Mouse (Mus musculus) liver, embryonic 15.5 days (tissue): ENCODE results near the gene 1110008L16Rik. TPM values are rescaled to one million over a fixed set of nuclear protein-coding genes. Genes with fewer than 3 reads are reported as not detected.

Experiments used
- ATAC-seq: fragments of 200-750 bp; cut with Nextera tagmentation; 2 replicates; pipeline ENCODE4 v1.8.0; 2017; ENCODE audit warnings: moderate number of reproducible peaks, mild to moderate bottlenecking, moderate library complexity; ENCODE audit not compliant: insufficient read depth
- H3K27ac ChIP-seq: fragments of 300-500 bp; sonication (generic); replicated peaks from 2 replicates; pipeline ENCODE4 v1.5.1; 2015; ENCODE audit warnings: mild to moderate bottlenecking, inconsistent platforms
- H3K27me3 ChIP-seq: fragments of 300-500 bp; sonication (generic); 2 replicates; pipeline ENCODE4 v1.6.1; 2015; ENCODE audit warnings: mild to moderate bottlenecking, inconsistent platforms
- H3K36me3 ChIP-seq: fragments of 300-500 bp; sonication (generic); replicated peaks from 2 replicates; pipeline ENCODE4 v1.6.1; 2015; ENCODE audit warnings: moderate library complexity, mild to moderate bottlenecking, inconsistent platforms
- H3K4me1 ChIP-seq: fragments of 300-500 bp; sonication (generic); replicated peaks from 2 replicates; pipeline ENCODE4 v1.6.1; 2015; ENCODE audit warnings: inconsistent platforms
- H3K4me2 ChIP-seq: fragments of 300-500 bp; sonication (generic); 2 replicates; pipeline ENCODE4 v1.6.1; 2015; ENCODE audit warnings: moderate library complexity, mild to moderate bottlenecking, inconsistent platforms
- H3K4me3 ChIP-seq: fragments of 300-500 bp; sonication (generic); replicated peaks from 2 replicates; pipeline ENCODE4 v1.5.1; 2015; ENCODE audit warnings: mild to moderate bottlenecking, inconsistent platforms
- H3K9ac ChIP-seq: fragments of 300-500 bp; sonication (generic); 2 replicates; pipeline ENCODE4 v1.6.1; 2015; ENCODE audit warnings: moderate library complexity, mild to moderate bottlenecking, inconsistent platforms
- H3K9me3 ChIP-seq: fragments of 300-500 bp; sonication (generic); replicated peaks from 2 replicates; pipeline ENCODE4 v1.6.1; 2016; ENCODE audit warnings: inconsistent platforms
- whole genome bisulfite sequencing: fragments of 180-500 bp; shearing (Covaris S2); methylation state at CpG from one replicate; pipeline ENCODE4 v1.1.7; 2015; ENCODE audit warnings: mixed read lengths; ENCODE audit not compliant: insufficient replicate concordance; 5-methylcytosine and 5-hydroxymethylcytosine counted together
- polyA plus RNA-seq: library from polyadenylated mRNA; unstranded; fragments of >200 nt; fragmentation: Nextera tagmentation; extraction: Ambion mirVana; gene quantifications from 2 replicates; pipeline ENCODE4 v1.2.1, GENCODE M21; 2015

1110008L16Rik gene
- polyA plus RNA-seq, 1 experiment from 2014 or later: 6.1 TPM

DNA sequence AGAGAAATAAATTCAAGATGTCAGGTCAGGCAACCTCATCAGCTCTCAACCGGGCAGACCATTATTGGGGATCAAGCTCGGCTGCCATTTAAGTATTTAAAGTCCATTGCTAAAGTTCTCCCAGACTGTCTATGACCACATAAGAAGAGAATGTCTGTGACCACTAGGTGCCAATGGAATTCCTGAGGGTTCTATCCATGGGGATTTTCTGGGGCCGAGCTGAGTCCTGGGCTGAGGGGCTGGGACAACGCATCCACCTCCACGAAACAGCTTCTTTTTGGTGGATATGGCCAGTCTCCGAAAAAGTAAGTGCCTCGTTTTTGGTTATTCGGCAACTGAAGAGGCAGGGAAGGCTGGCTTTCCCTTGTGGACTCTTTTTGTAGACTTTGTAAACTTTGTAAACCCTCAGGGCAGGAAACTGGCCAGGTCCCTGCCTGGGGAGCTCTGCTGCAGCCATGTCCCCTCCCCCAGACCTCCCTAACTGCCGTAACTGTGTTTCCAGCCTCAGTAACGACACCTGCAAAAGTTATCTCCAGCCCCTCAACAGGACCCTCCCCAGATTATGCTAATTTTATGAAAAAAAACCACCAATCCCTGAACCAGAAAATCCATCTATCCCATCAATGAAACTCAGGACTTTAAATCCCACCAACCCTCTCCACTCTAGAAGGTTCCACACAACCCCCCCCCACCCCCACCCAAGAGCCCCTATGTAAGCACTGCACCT is 84.8 kb downstream of the 1110008L16Rik start, which contains the start of gene Psma6:
Psma6 (plus strand) TSS at position 200 of the 727 bp plus-strand sequence.
- no peak for ATAC-seq
- peaks cover 27% of the 10 kb centered on the region for H3K4me1 ChIP-seq
- H3K27ac ChIP-seq: no peak within 1 kb of the TSS
- no peak within 1 kb of the TSS for H3K4me3 ChIP-seq
- H3K27me3 ChIP-seq: peaks cover 9% of the 10 kb centered on the region
- no peak within 1 kb of the TSS for H3K9ac ChIP-seq
- no peaks in the 10 kb centered on the region for H3K9me3 ChIP-seq
- H3K4me2 ChIP-seq: no peak within 1 kb of the TSS
- H3K36me3 ChIP-seq: no peaks in the 10 kb centered on the region
- 71% methylated on average over 10 of the region's 10 CpGs for whole genome bisulfite sequencing

DNA sequence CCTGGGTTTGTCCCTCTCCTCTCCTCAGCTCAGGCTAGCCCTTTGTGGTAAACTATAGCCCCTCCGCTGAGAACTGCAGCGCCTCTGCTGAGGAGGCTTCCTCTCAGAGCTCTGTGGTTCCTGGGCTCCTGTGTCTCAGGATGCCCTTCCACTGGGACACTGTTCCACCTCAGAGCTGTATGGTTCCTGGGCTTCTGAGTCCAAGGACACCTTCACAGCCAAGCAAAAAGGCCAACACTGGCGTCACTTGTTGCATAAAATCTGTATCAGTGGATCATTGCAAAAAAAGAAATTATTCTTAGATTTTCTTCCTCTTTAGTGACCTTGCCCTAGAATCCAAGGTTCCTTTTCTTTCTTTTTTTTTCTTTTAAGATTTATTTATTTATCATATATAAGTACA is 85.4 kb downstream of the 1110008L16Rik start:
- no peak for ATAC-seq

DNA sequence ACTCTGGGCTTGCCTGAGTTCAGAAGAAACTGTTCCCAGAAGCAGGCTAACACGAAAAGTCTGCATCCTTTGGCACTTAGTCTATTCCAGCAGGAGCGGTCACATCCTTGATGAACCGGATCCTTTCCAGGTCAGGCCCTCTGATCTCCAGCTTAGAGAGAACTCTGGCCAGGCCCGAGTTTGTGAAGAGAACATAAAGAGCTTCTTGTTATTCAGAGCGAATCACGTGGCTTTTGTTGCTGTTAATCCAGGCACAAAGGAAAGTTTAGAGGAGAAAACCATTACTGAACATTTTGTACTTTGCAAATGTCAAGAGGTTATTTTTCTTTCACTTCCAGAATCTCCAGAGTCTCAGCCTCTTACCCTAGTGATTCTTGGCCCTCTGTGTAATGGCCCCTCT is 86.6 kb downstream of the 1110008L16Rik start:
- Histone ChIP-seq H3K9me3 (no peaks in the 10 kb centered on the region), H3K27ac (no peak overlapping the region), H3K4me1 (peaks cover 32% of the 10 kb centered on the region), H3K36me3 (no peaks in the 10 kb centered on the region), H3K4me2 (no peak overlapping the region), H3K9ac (no peak overlapping the region), H3K27me3 (peaks cover 24% of the 10 kb centered on the region), H3K4me3 (no peak overlapping the region)
- no peak for ATAC-seq
- WGBS: 76% methylated on average over 6 of the region's 6 CpGs

More for the DNA sequence above, 85.4 kb downstream of the 1110008L16Rik start:
- Histone ChIP-seq H3K4me3 (no peak overlapping the region), H3K27ac (no peak overlapping the region), H3K36me3 (no peaks in the 10 kb centered on the region), H3K27me3 (peaks cover 13% of the 10 kb centered on the region), H3K4me2 (no peak overlapping the region), H3K9ac (no peak overlapping the region), H3K4me1 (peaks cover 29% of the 10 kb centered on the region), H3K9me3 (no peaks in the 10 kb centered on the region)
- 71% methylated on average over 3 of the region's 3 CpGs for WGBS

DNA sequence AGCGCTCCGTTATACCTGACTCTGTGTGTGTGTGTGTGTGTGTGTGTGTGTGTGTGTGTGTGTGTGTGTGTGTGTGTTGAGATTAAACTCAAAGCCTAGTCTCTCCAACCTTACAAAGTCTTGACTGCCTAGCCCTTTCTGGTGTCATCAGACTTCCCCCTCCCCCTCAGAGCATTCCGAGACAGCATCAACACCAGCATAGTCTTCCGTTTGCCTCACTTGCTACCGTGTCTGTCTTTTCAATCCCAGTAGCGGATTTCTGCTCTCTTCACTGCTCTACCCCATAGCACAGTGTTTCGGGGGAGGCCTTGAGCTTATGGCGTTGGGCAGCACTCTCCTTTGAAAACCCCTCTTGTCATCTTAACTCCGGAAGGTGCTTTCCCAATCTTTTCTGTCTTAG is 87.1 kb downstream of the 1110008L16Rik start:
- H3K9ac ChIP-seq: no peak overlapping the region
- H3K36me3 ChIP-seq: no peaks in the 10 kb centered on the region
- H3K27ac ChIP-seq: no peak overlapping the region
- H3K9me3 ChIP-seq: no peaks in the 10 kb centered on the region
- WGBS: 75% methylated on average over 9 of the region's 9 CpGs
- H3K4me1 ChIP-seq: peaks cover 32% of the 10 kb centered on the region
- no peak for ATAC-seq
- H3K4me3 ChIP-seq: no peak overlapping the region
- H3K27me3 ChIP-seq: peaks cover 29% of the 10 kb centered on the region
- no peak overlapping the region for H3K4me2 ChIP-seq

DNA sequence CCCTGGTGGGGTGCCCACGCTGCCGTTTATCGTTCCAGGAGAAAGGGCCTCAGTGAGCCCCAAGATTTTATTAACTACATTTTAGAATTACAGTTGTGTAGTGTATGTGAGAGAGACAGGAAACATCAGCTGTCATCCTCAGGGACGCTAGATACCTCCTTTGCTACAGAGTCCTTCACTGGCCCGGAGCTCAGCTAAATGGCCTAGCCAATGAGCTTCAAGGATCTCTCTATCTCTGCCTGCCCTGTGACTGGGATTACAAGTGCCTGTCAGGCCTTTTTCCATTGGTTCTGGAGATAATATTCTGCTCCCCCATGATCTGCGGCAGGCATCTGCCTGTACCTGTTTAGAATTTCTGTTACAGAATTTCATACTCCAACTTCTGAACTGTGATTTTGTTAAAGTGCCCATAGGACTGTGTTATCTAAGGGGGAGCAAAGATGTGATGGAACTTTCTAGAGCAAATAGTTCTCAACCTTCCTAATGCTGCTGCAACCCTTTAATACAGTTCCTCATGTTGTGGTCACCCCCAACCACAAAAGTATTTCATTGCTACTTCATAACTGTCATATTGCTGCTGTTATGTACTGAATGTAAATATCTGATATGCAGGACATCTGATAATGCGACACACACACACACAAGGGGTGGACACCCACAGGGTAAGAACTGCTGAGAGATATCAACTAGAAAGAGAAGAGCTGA is 87.9 kb downstream of the 1110008L16Rik start:
- 44% methylated on average over 7 of the region's 7 CpGs for WGBS
- H3K27ac ChIP-seq: no peak overlapping the region
- no peak for ATAC-seq

DNA sequence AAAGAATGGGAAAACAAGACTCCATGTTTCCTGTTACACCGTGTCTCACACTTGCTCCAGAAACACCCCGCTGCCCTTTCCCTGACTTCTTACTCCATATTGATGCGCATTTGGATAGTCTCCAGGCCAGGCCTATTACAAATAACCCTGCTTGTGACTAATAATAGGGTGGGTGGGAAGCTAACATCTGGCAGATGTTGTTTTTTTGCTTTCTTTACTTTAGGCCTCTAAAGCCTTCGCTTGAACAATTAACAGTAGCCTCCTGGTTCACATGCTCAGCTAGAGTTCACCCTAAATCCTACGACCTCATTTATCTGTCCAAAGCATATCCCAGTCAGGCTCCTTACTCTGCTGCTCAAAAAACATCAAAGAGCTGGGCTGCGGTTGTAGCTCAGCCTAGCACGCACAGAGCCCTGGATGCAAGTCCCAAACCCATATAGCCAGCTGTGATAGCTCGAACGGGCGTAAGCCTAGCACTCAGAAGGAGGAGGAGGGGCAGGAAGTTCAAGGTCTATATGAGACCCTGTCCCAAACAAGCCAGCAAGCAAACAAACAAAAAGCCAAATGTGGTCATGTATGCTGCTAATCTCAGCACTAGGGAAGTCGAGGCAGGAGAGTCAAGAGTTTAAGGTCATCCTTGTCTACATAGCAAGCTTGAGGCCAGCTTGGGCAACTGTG is 88.5 kb downstream of the 1110008L16Rik start:
- H3K27me3 ChIP-seq: peaks cover 42% of the 10 kb centered on the region
- H3K4me1 ChIP-seq: peaks cover 32% of the 10 kb centered on the region
- peak overlapping the region; percentile 45 for H3K27ac ChIP-seq
- 43% methylated on average over 11 of the region's 11 CpGs for WGBS
- no peak for ATAC-seq
- no peak overlapping the region for H3K4me3 ChIP-seq
- no peaks in the 10 kb centered on the region for H3K9me3 ChIP-seq
- no peak overlapping the region for H3K9ac ChIP-seq
- no peaks in the 10 kb centered on the region for H3K36me3 ChIP-seq
- no peak overlapping the region for H3K4me2 ChIP-seq

More for the DNA sequence above, 87.9 kb downstream of the 1110008L16Rik start:
- H3K9ac ChIP-seq: no peak overlapping the region
- no peaks in the 10 kb centered on the region for H3K9me3 ChIP-seq
- peaks cover 35% of the 10 kb centered on the region for H3K27me3 ChIP-seq
- H3K36me3 ChIP-seq: no peaks in the 10 kb centered on the region
- H3K4me1 ChIP-seq: peaks cover 32% of the 10 kb centered on the region
- no peak overlapping the region for H3K4me3 ChIP-seq
- no peak overlapping the region for H3K4me2 ChIP-seq

DNA sequence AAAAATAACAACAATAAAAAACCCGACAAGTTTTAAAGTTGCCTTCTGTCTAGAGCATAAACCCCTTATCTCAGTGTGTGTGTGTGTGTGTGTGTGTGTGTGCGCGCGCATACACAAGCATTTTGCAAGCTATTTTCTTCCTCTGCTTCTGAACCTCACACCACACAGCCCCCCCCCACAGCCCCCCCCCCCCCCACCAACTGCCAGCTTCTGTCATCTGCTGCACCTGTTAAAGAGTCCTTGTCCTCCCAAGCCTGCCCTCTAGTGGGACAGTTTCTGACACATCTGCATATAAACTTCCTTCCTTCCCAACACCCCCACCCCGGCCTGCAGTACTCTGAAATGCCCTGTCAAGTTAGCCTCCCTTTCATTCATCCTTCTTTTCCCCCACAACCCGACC is 89.1 kb downstream of the 1110008L16Rik start:
- Histone ChIP-seq H3K9me3 (no peaks in the 10 kb centered on the region), H3K4me1 (peaks cover 32% of the 10 kb centered on the region), H3K36me3 (no peaks in the 10 kb centered on the region), H3K27ac (peak overlapping the region; percentile 45; the same call in 1 of the 2 replicates), H3K4me3 (no peak overlapping the region), H3K9ac (no peak overlapping the region), H3K4me2 (no peak overlapping the region), H3K27me3 (peaks cover 42% of the 10 kb centered on the region)
- no peak for ATAC-seq
- 18% methylated on average over 6 of the region's 6 CpGs for WGBS

DNA sequence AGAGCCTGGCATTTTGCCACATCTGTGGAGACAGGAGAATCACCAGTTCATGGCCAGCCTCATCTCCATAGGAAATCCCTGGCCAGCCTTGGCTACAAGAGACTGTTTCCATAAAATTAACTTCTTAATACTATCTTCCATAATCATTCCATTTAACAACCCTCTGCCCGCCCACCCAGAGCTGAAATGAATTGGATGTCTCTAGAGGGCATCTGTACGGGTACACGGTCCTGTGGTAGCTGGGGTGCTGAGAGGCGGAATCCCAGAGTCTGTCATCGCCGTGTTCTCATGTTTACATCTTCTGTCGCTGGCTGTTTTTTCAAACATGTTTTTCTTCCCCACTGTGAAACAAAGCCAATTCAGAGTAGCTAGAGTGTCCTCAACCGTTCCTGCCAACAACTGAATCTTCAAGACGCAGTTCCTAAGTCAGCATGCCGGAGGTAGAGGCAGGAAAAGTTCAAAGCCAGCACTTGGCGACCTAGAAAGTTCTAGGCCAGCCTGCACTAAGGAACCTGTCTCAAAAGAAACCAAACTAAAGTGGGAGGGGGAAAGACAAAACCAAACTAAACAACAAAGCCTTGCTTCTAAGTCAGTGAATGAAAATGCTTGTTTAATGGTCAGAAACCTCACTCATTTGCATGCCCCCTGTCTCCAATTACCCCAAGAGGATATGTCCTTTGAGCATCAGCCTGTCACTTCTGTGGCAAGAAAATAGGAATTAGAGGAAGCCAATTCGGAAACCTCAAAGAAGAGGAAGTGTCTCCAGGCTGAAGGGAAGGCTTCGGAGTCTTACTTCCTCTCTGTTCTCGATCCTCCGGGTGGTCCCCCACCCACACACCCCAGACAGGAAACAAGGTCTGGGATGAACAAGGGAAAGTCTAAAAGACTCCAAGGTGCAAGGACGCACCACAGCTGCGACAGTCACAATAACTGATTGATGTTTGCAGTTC is 90.0 kb downstream of the 1110008L16Rik start:
- 36% methylated on average over 17 of the region's 17 CpGs for WGBS
- H3K4me2 ChIP-seq: peak overlapping the region; percentile 25; the same call in 1 of the 2 replicates
- ATAC-seq: no peak

DNA sequence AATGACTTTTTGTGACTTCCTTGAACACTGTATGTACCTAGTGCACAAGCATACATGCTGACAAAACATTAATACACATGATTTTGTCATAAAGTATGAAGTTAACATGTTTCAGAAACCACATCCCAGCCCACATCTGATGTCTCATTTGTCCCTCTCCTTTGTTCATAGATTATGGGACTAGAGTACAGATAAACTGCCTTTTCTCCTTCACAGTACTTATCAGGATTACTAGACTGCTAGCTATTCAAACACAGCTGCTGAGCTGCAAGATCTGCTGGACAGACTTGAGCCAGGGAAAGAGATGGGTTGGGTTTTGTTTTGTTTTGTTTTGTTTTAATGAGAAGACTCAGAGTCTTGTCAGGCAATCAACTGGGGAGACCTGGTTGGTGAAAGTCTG is 92.7 kb downstream of the 1110008L16Rik start:
- Histone ChIP-seq H3K4me2 (no peak overlapping the region), H3K9me3 (no peaks in the 10 kb centered on the region), H3K27me3 (peaks cover 40% of the 10 kb centered on the region), H3K9ac (no peak overlapping the region), H3K27ac (no peak overlapping the region), H3K4me3 (no peak overlapping the region), H3K36me3 (no peaks in the 10 kb centered on the region), H3K4me1 (peaks cover 26% of the 10 kb centered on the region)
- ATAC-seq: no peak

More for the DNA sequence above, 90.0 kb downstream of the 1110008L16Rik start:
- peaks cover 47% of the 10 kb centered on the region for H3K27me3 ChIP-seq
- H3K4me1 ChIP-seq: peaks cover 28% of the 10 kb centered on the region
- no peaks in the 10 kb centered on the region for H3K9me3 ChIP-seq
- H3K27ac ChIP-seq: 0 out of 2 replicates have a peak overlapping the region, but pooled peaks have one; percentile 29
- H3K36me3 ChIP-seq: no peaks in the 10 kb centered on the region
- H3K4me3 ChIP-seq: no peak overlapping the region
- no peak overlapping the region for H3K9ac ChIP-seq

DNA sequence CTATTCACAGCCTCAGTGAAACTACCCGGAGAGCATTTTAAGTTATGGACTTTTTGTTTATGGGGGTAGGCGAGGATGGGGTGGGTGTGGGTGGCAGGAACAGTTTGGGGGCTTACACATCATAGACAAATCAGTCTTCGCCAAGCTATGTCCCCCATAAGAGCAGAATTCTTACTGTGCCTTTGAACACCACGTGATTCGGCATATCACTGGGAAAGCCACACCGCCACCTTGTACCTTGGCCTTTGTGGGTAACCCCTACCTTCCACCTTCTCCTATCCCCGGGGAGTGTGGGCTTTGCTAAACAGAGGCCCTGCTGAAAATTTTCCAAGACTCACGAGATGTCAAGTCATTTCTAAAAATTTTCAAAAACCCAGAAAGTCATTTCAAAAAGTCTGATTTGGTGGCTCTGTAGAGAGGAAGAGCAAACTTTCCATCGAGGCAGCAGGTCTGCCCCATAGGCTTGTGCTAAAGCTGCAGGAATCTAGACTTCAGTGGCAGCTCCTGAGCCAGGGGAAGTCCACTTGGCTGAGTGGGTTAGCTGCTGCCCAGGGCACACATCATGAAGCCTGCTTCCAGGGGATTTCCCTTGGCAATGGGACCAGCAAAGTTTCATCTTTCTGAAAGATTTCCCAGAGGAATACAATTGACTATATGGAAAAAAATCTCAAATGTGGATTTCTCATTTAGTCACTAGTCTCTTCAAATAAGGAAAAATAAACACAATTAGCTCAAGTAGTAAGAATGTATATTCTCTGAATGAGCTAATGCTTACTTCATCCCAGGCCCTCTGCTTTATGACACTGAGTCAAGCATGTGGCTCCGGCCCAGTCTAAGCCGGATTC is 93.6 kb downstream of the 1110008L16Rik start:
- Histone ChIP-seq H3K4me2 (no peak overlapping the region), H3K27me3 (peaks cover 39% of the 10 kb centered on the region), H3K27ac (no peak overlapping the region), H3K4me3 (no peak overlapping the region), H3K36me3 (no peaks in the 10 kb centered on the region), H3K9ac (no peak overlapping the region), H3K9me3 (no peaks in the 10 kb centered on the region), H3K4me1 (peaks cover 24% of the 10 kb centered on the region)
- 75% methylated on average over 11 of the region's 11 CpGs for WGBS
- no peak for ATAC-seq
